Mouse (Mus musculus) stomach, postnatal 0 days (tissue): ENCODE data around the gene Comt.

Source experiments
- CTCF ChIP-seq: IDR thresholded peaks from 2 replicates; pipeline ENCODE4 v1.5.1; 2016; ENCODE audit warnings: antibody characterized with exemption, low read depth, mild to moderate bottlenecking, moderate library complexity
- EP300 ChIP-seq: optimal IDR thresholded peaks from 2 replicates; pipeline ENCODE3; 2016; ENCODE audit warnings: antibody characterized with exemption

DNA sequence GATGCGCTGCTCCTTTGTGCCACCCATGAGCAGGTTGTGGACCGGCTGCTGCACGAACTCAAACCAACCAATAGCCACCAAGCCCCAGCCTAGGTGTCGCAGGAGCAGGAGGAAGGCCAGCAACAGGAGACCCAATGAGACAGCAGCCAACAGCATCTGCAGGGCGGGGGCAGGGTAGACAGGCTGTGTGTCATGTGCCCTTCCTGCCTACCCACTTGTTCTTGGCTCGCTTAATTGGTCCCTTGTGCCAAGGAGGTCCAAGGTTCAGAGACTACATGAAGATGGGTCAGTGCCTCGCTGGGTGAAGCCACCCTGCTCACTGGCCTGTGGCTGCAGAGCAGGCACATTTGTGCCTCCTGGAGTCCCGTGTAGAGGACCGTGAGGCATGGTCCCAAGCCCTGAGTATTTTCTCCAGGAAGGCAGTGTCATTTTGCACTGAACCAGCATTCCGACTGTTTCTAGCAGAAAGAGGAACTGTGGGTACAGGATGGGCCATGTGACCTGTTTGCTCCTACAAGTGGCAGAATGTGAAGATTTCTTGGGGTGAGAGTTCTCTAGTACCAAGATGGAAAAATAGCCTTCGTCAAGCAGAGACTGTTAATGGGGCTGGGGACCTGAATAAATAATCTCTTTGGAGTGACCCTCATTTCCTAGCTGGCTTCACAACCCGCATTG, 14.7 kb downstream of the Comt start:
- no peak for TF ChIP-seq CTCF
- no peak for TF ChIP-seq EP300
